Mouse (Mus musculus): ENCODE measurements around the gene Col8a2.

The Col8a2 gene

GRCm38 (mm10) chr4:126260520-126261201, 25.9 kb upstream of the Col8a2 start:
- peak; percentile 69 to 86 for DNase-seq (ENCODE audit: low spot score in 2 of 2)

GRCm38 (mm10) chr4:126261266-126261665, 25.3 kb upstream of the Col8a2 start:
- no peak for DNase-seq (ENCODE audit: low spot score in 2 of 2)

GRCm38 (mm10) chr4:126261675-126262074, 24.9 kb upstream of the Col8a2 start:
- DNase-seq (ENCODE audit: low spot score in 2 of 2): no peak

GRCm38 (mm10) chr4:126262119-126262807, 24.3 kb upstream of the Col8a2 start, which contains the start of gene Trappc3:
Gene Trappc3 (plus strand): TSS chr4:126262325.
- DNase-seq (ENCODE audit: low spot score in 2 of 2): peak; percentile 99 to 100

GRCm38 (mm10) chr4:126269292-126269691, 17.3 kb upstream of the Col8a2 start:
- DNase-seq (ENCODE audit: low spot score in 2 of 2): no peak

- no peak for DNase-seq (ENCODE audit: low spot score in 2 of 2)
Observed at GRCm38 (mm10) chr4:126273753-126274152, 12.8 kb upstream of the Col8a2 start.

- DNase-seq (ENCODE audit: low spot score in 2 of 2): no peak
Observed at GRCm38 (mm10) chr4:126275081-126275480, 11.5 kb upstream of the Col8a2 start.

- DNase-seq (ENCODE audit: low spot score in 2 of 2): no peak
Observed at GRCm38 (mm10) chr4:126275681-126276131, 10.9 kb upstream of the Col8a2 start.

- DNase-seq (ENCODE audit: low spot score in 2 of 2): peak; percentile 34 to 50
Observed at GRCm38 (mm10) chr4:126277906-126278564, 8.6 kb upstream of the Col8a2 start.

GRCm38 (mm10) chr4:126278565-126278915, 8.1 kb upstream of the Col8a2 start:
- no peak for DNase-seq (ENCODE audit: low spot score in 2 of 2)

GRCm38 (mm10) chr4:126278961-126279360, 7.6 kb upstream of the Col8a2 start:
- no peak for DNase-seq (ENCODE audit: low spot score in 2 of 2)

GRCm38 (mm10) chr4:126281706-126282105, 4.9 kb upstream of the Col8a2 start:
- DNase-seq (ENCODE audit: low spot score in 2 of 2): no peak

- DNase-seq (ENCODE audit: low spot score in 2 of 2): no peak
Observed at GRCm38 (mm10) chr4:126283582-126283981, 3.0 kb upstream of the Col8a2 start.

- no peak for DNase-seq (ENCODE audit: low spot score in 2 of 2)
Observed at GRCm38 (mm10) chr4:126287302-126287995, 856 bp downstream of the Col8a2 start.

- no peak for DNase-seq (ENCODE audit: low spot score in 2 of 2)
Observed at GRCm38 (mm10) chr4:126288085-126288666, 1.6 kb downstream of the Col8a2 start.

- no peak for DNase-seq (ENCODE audit: low spot score in 2 of 2)
Observed at GRCm38 (mm10) chr4:126290314-126290713, 3.7 kb downstream of the Col8a2 start.

GRCm38 (mm10) chr4:126291196-126291595, 4.6 kb downstream of the Col8a2 start:
- DNase-seq (ENCODE audit: low spot score in 2 of 2): no peak

GRCm38 (mm10) chr4:126295152-126295551, 8.6 kb downstream of the Col8a2 start:
- DNase-seq (ENCODE audit: low spot score in 2 of 2): no peak

- no peak for DNase-seq (ENCODE audit: low spot score in 2 of 2)
Observed at GRCm38 (mm10) chr4:126295937-126296336, 9.3 kb downstream of the Col8a2 start.

- DNase-seq (ENCODE audit: low spot score in 2 of 2): peak; percentile 58 to 76
Observed at GRCm38 (mm10) chr4:126296617-126297101, 10.1 kb downstream of the Col8a2 start.

GRCm38 (mm10) chr4:126300916-126301583, 14.5 kb downstream of the Col8a2 start:
- DNase-seq (ENCODE audit: low spot score in 2 of 2): no peak
